Mouse (Mus musculus) naive thymus-derived CD4-positive, alpha-beta T cell, adult 5 months (primary cell): ENCODE measurements around the gene 5430427O19Rik. TPM values are rescaled to one million over a fixed set of nuclear protein-coding genes. Genes with fewer than 3 reads are reported as not detected.

Source experiments
- polyA plus RNA-seq: library from polyadenylated mRNA; unstranded; fragments of 100-300 nt; shearing (Covaris generic); gene quantifications from one replicate; pipeline ENCODE4 v1.2.1, GENCODE M21; 2017

The 5430427O19Rik gene
- polyA plus RNA-seq: not detected

GRCm38 (mm10) chrX:85869914-85870483 is at the start of gene 5430427O19Rik:
Gene 5430427O19Rik, plus strand, starts transcription at chrX:85870354.

Other genes starting within 250 kb of the 5430427O19Rik start
- 4.0 TPM for gene Gk, start 93.5 kb upstream of the 5430427O19Rik start, polyA plus RNA-seq
- not detected for gene Samt3, start 173.8 kb downstream of the 5430427O19Rik start, polyA plus RNA-seq